Mouse (Mus musculus) lung, adult 2 months (tissue): ENCODE measurements around the gene Baz2b.
"Not testable (repeated sequence)": the region's sequence is repeated elsewhere in the genome, so short reads cannot be mapped to it uniquely, and the experiment has no call there.

Source experiments
- CTCF ChIP-seq: fragments of 200-500 bp; IDR thresholded peaks from 2 replicates; pipeline ENCODE4 v1.5.1; 2011; ENCODE audit warnings: mild to moderate bottlenecking, low read length, control low read depth; ENCODE audit not compliant: insufficient read depth
- POLR2A ChIP-seq: fragments of 200-500 bp; IDR thresholded peaks from 2 replicates; pipeline ENCODE4 v1.6.1; 2011; ENCODE audit warnings: low read depth, mild to moderate bottlenecking, control low read depth, low read length, borderline replicate concordance; ENCODE audit errors: extremely low read depth

DNA sequence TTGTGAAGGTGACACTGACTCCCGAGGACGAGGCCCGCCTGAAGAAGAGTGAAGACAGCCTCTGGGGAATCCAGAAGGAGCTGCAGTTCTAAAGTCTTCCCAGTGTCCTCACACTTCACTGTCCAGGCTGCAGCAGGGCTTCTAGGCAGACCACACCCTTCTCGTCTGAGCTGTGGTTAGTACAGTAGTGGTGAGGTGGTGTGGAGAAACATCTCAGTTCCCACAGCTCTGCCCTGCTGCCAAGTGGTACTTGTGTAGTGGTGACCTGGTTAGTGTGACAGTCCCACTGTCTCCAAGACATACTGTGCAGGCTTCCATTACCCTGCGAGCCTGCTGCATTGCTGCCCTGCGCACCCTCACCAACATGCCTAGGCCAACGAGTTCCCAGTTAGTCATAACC, 74.7 kb downstream of the Baz2b start:
- TF ChIP-seq CTCF, POLR2A: not testable (repeated sequence)
